Mouse (Mus musculus): ENCODE results near the gene Mfsd13b. TPM values are rescaled to one million over a fixed set of nuclear protein-coding genes. Genes with fewer than 3 reads are reported as not detected.
"Not testable (repeated sequence)": the region's sequence is repeated elsewhere in the genome, so short reads cannot be mapped to it uniquely, and the experiment has no call there.

Gene Mfsd13b
- polyA plus RNA-seq, 1 experiment from 2014 or later: 0.15 TPM

- Histone ChIP-seq H3K4me3 (replicated peaks) (no peak overlapping the region), H3K27ac (replicated peaks) (no peak overlapping the region), H3K4me1 (replicated peaks) (peaks cover 7% of the 10 kb centered on the region; the same call in 1 of the 2 replicates), H3K9me3 (replicated peaks) (no peaks in the 10 kb centered on the region), H3K9ac (no peak overlapping the region), H3K27me3 (peaks cover 19% of the 10 kb centered on the region; the same call in 1 of the 2 replicates), H3K36me3 (replicated peaks) (no peaks in the 10 kb centered on the region), H3K4me2 (no peak overlapping the region)
- ATAC-seq (ENCODE audit: insufficient read depth): no peak
- WGBS (ENCODE audit: insufficient replicate concordance): 41% methylated on average over 8 of the region's 8 CpGs
These were observed 38.0 kb downstream of the Mfsd13b start for GRCm38 (mm10) chr7:121020277-121020676.

DNA sequence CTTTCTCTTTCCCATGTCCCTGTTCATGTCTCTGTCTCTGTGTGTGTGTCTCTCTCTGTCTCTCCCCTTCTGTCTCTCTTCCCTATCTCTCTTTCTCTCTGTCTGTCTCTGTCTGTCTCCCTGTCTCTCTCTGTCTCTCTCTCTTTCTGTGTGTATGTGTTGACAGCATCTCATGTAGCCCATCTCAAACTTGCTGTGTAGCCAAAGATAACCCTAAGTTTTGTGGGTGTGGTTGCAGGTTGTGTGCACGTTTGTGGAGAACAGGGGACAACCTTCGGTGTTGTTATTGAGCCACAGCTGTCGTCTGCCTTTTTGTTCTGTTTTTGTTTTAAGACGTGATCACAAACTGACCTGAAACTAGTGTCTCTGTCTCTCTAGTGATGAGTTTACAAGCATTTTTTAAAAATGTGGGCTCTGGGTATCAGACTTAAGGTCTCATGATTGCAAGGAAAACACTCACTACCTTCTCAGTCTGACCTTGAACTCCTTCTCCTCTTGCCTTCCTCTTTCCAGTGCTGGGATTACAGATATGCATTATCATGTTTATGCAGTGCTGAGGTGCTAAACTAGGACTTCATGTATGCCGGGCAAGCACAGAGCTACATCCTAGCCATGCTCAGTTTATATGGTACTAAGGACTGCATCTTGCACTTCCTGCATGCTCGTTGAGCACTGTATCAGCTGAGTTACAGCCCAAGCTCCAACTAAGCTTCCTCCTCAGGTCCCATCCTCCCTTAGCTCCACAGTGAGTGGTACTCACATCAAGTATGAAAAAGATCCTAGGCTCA is 43.1 kb downstream of the Mfsd13b start:
- H3K4me3 ChIP-seq (replicated peaks): no peak overlapping the region
- peak overlapping the region; percentile 2; the same call in 1 of the 2 replicates for H3K4me2 ChIP-seq
- H3K27me3 ChIP-seq: peaks cover 17% of the 10 kb centered on the region
- H3K9ac ChIP-seq: no peak overlapping the region
- H3K9me3 ChIP-seq (replicated peaks): no peaks in the 10 kb centered on the region
- H3K27ac ChIP-seq (replicated peaks): 0 out of 2 replicates have a peak overlapping the region, but pooled peaks have one; percentile 11
- no peaks in the 10 kb centered on the region for H3K36me3 ChIP-seq (replicated peaks)
- 32% methylated on average over 6 of the region's 6 CpGs for WGBS (ENCODE audit: insufficient replicate concordance)
- peaks cover 17% of the 10 kb centered on the region for H3K4me1 ChIP-seq (replicated peaks)
- peak; percentile 77 for ATAC-seq (ENCODE audit: insufficient read depth)

GRCm38 (mm10) chr7:121026300-121026699 is 44.0 kb downstream of the Mfsd13b start:
- Histone ChIP-seq H3K4me2 (no peak overlapping the region), H3K9me3 (replicated peaks) (no peaks in the 10 kb centered on the region), H3K27me3 (peaks cover 22% of the 10 kb centered on the region), H3K4me1 (replicated peaks) (peaks cover 17% of the 10 kb centered on the region), H3K4me3 (replicated peaks) (no peak overlapping the region), H3K36me3 (replicated peaks) (no peaks in the 10 kb centered on the region), H3K9ac (no peak overlapping the region), H3K27ac (replicated peaks) (no peak overlapping the region)
- WGBS (ENCODE audit: insufficient replicate concordance): 49% methylated on average over 3 of the region's 3 CpGs
- no peak for ATAC-seq (ENCODE audit: insufficient read depth)

- H3K9ac ChIP-seq; H3K36me3 ChIP-seq (replicated peaks); ATAC-seq (ENCODE audit: insufficient read depth); H3K4me3 ChIP-seq (replicated peaks); H3K27ac ChIP-seq (replicated peaks); H3K9me3 ChIP-seq (replicated peaks); H3K4me2 ChIP-seq: not testable (repeated sequence)
- Histone ChIP-seq H3K27me3 (peaks cover 31% of the 10 kb centered on the region), H3K4me1 (replicated peaks) (peaks cover 20% of the 10 kb centered on the region)
These were observed 47.6 kb downstream of the Mfsd13b start for GRCm38 (mm10) chr7:121029947-121030346.

DNA sequence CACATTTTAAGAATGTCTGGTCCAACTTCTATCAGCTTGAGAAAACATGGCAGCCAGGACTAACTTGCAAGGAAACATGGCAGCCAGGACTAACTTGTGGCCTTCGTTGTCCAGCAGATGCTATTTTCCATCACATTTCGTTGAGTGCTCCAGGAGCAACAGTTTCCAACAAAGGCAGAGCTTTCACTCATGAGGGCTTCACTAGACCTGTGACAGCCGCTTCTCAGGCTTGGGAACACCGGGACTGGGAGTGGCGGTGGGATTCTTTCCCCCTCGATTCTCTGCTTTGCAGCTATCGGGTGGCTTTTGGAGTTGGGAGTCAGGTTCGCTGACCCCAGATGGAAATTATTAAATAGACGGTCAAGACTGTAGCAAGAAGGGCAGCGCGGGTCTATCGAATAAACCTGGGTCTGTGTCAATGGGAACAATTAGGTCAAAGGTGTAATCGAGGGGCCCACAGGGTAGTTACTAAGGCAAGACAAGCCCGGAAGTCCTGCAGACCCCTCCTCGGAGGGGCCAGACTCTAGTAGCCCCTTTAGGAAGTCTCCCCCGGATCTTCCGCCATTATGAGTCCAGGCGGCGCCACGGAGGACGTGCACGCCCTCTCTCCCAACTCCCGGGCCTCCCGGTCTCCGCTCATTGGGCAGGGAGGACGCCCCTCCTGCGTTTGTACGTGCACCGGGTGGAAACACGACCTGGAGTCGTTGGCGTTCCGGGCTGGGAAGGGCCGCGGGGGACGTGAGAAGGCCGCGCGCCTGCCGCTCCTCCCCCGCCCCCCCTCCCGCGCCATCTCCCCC is 51.7 kb downstream of the Mfsd13b start, which contains the start of gene Mettl9:
Gene Mettl9 (plus strand): TSS at position 590 of the 797 bp plus-strand sequence.
- Histone ChIP-seq H3K4me2 (peak within 1 kb of the TSS; percentile 84), H3K4me3 (replicated peaks) (peak within 1 kb of the TSS; percentile 98), H3K36me3 (replicated peaks) (no peaks in the 10 kb centered on the region), H3K9ac (peak within 1 kb of the TSS; percentile 96), H3K27me3 (peaks cover 28% of the 10 kb centered on the region), H3K9me3 (replicated peaks) (no peaks in the 10 kb centered on the region), H3K4me1 (replicated peaks) (peaks cover 22% of the 10 kb centered on the region), H3K27ac (replicated peaks) (peak within 1 kb of the TSS; percentile 86)
- peak; percentile 95 for ATAC-seq (ENCODE audit: insufficient read depth)
- WGBS (ENCODE audit: insufficient replicate concordance): 4% methylated on average over 42 of the region's 43 CpGs

GRCm38 (mm10) chr7:121034701-121035141 is 52.4 kb downstream of the Mfsd13b start:
- Histone ChIP-seq H3K27ac (replicated peaks) (peak overlapping the region; percentile 86), H3K4me3 (replicated peaks) (peak overlapping the region; percentile 98), H3K9me3 (replicated peaks) (no peaks in the 10 kb centered on the region), H3K4me1 (replicated peaks) (peaks cover 22% of the 10 kb centered on the region), H3K27me3 (peaks cover 23% of the 10 kb centered on the region), H3K4me2 (peak overlapping the region; percentile 84), H3K9ac (peak overlapping the region; percentile 96), H3K36me3 (replicated peaks) (no peaks in the 10 kb centered on the region)
- peak; percentile 86 for ATAC-seq (ENCODE audit: insufficient read depth)
- 0% methylated on average over 62 of the region's 63 CpGs for WGBS (ENCODE audit: insufficient replicate concordance)

GRCm38 (mm10) chr7:121035161-121035721 is 52.9 kb downstream of the Mfsd13b start:
- H3K4me1 ChIP-seq (replicated peaks): peaks cover 26% of the 10 kb centered on the region
- under 1% methylated on average over 24 of the region's 24 CpGs for WGBS (ENCODE audit: insufficient replicate concordance)
- H3K9ac ChIP-seq: peak overlapping the region; percentile 96
- H3K36me3 ChIP-seq (replicated peaks): no peaks in the 10 kb centered on the region
- peak overlapping the region; percentile 98 for H3K4me3 ChIP-seq (replicated peaks)
- peak overlapping the region; percentile 86 for H3K27ac ChIP-seq (replicated peaks)
- H3K4me2 ChIP-seq: peak overlapping the region; percentile 84
- no peaks in the 10 kb centered on the region for H3K9me3 ChIP-seq (replicated peaks)
- H3K27me3 ChIP-seq: peaks cover 22% of the 10 kb centered on the region
- ATAC-seq (ENCODE audit: insufficient read depth): peak; percentile 11

DNA sequence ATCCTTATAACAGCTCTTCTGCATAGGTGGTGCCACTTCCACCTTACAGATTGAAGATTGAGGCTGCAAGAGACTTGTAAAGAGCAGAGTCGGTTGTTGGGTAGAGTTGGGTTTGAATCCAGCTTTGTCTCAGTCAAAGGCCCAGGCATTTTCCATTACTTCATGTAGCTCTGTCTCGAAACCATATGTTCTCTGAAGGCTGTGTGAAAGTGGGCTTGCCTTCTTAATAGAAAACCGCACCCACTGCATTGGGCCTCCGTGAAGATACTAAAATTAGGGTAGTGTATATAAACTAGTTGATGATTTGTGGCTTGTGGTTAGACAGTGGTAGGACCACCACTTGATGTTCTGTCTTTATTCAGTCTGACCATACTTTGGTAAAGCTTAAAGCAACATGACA is 58.3 kb downstream of the Mfsd13b start:
- WGBS (ENCODE audit: insufficient replicate concordance): 44% methylated on average over 4 of the region's 4 CpGs

GRCm38 (mm10) chr7:121041989-121042388 is 59.7 kb downstream of the Mfsd13b start:
- Histone ChIP-seq H3K4me3 (replicated peaks) (no peak overlapping the region), H3K36me3 (replicated peaks) (no peaks in the 10 kb centered on the region), H3K9me3 (replicated peaks) (no peaks in the 10 kb centered on the region), H3K4me2 (no peak overlapping the region), H3K4me1 (replicated peaks) (peaks cover 33% of the 10 kb centered on the region), H3K27me3 (no peaks in the 10 kb centered on the region), H3K9ac (no peak overlapping the region), H3K27ac (replicated peaks) (0 out of 2 replicates have a peak overlapping the region, but pooled peaks have one; percentile 0)
- ATAC-seq (ENCODE audit: insufficient read depth): no peak
- 55% methylated on average over 1 of the region's 1 CpGs for WGBS (ENCODE audit: insufficient replicate concordance)

More for the DNA sequence above, 58.3 kb downstream of the Mfsd13b start:
- Histone ChIP-seq H3K36me3 (replicated peaks) (no peaks in the 10 kb centered on the region), H3K4me3 (replicated peaks) (no peak overlapping the region), H3K4me1 (replicated peaks) (peaks cover 45% of the 10 kb centered on the region), H3K9ac (no peak overlapping the region), H3K9me3 (replicated peaks) (no peaks in the 10 kb centered on the region), H3K4me2 (no peak overlapping the region; the same call in 1 of the 2 replicates), H3K27ac (replicated peaks) (no peak overlapping the region), H3K27me3 (no peaks in the 10 kb centered on the region)
- no peak for ATAC-seq (ENCODE audit: insufficient read depth)

- WGBS (ENCODE audit: insufficient replicate concordance): 74% methylated on average over 3 of the region's 3 CpGs
- H3K36me3 ChIP-seq (replicated peaks): no peaks in the 10 kb centered on the region
These were observed 60.7 kb downstream of the Mfsd13b start for GRCm38 (mm10) chr7:121043004-121043403.

More at GRCm38 (mm10) chr7:121043004-121043403, 60.7 kb downstream of the Mfsd13b start:
- ATAC-seq (ENCODE audit: insufficient read depth): no peak
- H3K4me3 ChIP-seq (replicated peaks): no peak overlapping the region
- H3K4me1 ChIP-seq (replicated peaks): peaks cover 33% of the 10 kb centered on the region
- no peaks in the 10 kb centered on the region for H3K27me3 ChIP-seq
- H3K9me3 ChIP-seq (replicated peaks): no peaks in the 10 kb centered on the region
- no peak overlapping the region for H3K9ac ChIP-seq
- H3K27ac ChIP-seq (replicated peaks): peak overlapping the region; percentile 20; the same call in 1 of the 2 replicates
- no peak overlapping the region for H3K4me2 ChIP-seq
